Mouse (Mus musculus) layer of hippocampus, adult 9-10 months (tissue): ENCODE measurements around the gene Tmtc4.

Source experiments
- DNase-seq: peaks from one replicate; pipeline ENCODE4 v3.0.0; 2022; ENCODE audit warnings: low spot score

Tmtc4 gene

DNA sequence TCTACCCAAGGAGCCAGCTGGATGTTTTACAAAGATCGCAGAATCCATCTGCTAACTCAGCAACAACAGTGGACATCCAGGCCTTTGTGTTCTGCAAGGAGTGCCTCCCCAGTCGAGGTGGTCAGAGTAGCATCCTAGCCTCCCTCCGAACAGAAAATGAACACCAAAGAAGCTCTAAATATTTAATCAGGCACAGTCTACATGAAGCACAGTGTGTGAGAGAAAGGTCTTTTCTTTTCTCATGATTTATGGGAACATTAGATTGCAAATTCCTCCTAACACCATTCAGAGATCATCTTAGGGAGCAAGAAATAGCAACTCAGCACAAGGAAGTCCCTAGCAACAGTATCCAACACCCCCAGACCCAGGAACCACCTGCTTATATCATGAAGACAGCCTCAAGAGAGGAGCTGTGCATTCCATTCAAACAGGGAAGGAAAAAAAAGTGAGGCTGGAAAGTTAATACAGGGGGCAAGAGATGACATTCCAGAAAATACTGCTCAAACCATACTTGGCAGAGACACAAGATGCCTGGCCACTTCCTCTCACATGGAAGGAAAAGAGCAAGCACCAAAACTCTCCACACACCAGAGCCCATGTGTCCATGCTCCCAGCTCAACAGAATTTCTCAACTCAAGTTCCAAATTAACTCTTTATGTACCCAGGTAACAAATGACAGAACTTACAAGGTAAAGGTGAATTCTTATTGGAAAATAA, 8.8 kb downstream of the Tmtc4 start:
- DNase-seq = no peak

DNA sequence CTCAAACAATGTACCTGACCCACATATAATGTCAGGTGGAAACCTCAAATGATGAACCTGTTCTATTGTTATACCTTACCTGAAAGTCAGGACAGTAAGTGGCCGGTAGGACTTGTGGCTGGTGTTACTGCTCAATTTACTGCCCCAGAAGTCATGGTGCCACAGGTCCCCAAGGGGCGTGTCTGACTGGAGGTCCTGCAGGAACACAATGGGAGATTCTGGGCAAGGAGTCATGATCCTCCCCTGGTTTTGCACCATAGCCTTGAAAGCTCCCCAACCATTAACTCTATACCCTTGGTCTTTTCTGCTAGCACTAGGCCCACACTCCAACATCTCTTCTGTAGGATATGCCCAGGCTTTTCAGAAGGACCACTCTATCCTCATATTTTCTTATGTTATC, 10.7 kb downstream of the Tmtc4 start:
- DNase-seq = no peak

DNA sequence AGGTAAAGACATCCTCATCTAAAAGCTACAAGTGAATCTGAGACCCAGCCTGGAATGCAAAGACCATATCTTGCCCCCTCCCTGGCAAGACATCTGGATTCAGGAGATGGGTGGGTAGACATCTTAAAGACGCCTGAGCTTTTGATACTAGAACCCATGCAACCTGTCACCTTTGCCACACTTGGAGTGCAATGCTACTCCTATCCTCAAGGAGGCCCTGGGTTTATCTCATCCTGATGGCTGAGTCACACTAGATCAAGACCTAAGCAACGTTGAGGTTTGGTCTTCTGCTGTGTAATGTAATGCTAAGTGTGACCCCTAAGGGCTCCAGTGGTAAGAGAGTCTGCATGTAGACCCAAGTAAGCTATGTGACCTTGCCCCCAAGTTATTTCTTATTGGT, 15.8 kb downstream of the Tmtc4 start:
- no peak for DNase-seq

GRCm38 (mm10) chr14:122957941-122958340, 25.9 kb downstream of the Tmtc4 start:
- DNase-seq = peak; percentile 78

GRCm38 (mm10) chr14:122953331-122953730, 30.5 kb downstream of the Tmtc4 start:
- no peak for DNase-seq

GRCm38 (mm10) chr14:122952556-122952955, 31.3 kb downstream of the Tmtc4 start:
- no peak for DNase-seq

GRCm38 (mm10) chr14:122951676-122952445, 32.0 kb downstream of the Tmtc4 start:
- no peak for DNase-seq

DNA sequence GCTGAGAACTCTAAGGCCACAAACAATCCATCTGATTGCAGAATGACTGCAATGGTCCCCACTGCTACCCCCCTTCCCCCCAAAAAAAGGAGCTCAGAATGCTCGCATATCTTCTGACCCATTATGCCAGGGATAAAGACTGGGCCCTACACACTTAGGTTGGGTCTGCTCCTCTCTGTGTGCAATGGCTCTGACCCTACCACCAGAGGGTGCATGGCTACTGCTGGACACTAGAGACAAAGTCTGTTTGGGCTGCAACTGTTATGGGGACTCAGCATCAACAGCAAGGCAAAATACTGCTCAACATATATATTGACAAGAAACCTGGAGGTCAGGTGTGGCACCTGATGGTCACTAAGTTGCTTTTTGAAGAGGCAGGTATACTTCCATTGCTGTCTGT, 32.9 kb downstream of the Tmtc4 start:
- DNase-seq = no peak

DNA sequence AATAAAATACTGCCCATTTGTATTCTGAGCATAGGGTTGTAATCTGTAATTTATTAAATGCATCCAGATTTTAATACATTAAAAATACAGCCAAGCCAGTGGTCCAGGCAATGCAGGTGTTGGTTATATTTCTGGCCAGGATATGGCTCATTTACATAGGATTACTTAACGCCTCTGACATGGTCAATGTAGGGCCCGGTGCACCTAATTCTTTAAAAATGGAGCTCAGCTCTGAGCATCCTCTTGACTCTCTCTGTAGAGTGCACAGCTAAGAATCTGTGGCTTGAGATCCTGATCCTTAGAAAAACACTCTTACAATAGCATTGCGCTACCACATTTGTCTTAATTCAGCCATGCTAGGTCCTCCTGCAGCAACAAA, 40.4 kb downstream of the Tmtc4 start:
- DNase-seq = no peak

DNA sequence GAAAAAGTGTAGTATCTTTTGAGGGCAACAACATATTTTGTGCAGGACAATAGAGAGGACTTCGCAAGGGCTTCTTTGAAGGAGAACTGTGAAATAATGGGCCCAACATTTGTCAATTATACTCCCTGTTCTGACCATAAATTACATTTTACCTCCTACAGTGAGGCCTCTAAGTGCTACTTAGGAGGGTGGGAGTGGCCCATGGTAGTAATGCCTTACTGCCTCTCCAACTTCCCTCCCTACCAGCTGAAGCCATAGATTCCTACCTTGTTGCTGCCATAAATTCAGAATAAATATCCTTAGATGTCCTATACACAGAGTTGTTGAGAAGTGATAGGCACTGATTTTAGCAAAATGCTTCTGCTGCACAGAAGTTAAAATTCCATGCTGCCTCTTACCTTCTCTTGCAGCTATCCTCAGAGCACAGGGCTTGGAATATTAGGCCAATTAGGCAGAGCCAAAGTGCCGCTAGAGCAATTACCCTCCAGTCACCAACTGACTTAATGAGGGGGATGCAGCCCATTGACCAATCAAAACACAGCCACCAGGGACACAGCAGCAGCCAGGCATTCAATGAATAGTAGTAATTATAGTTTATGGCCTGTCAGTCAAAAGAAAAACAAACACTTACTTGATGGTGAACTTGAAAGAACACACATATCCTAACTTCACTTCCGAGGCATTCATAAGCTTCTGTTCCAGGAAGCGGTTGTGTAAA, 40.9 kb downstream of the Tmtc4 start:
- DNase-seq = no peak

DNA sequence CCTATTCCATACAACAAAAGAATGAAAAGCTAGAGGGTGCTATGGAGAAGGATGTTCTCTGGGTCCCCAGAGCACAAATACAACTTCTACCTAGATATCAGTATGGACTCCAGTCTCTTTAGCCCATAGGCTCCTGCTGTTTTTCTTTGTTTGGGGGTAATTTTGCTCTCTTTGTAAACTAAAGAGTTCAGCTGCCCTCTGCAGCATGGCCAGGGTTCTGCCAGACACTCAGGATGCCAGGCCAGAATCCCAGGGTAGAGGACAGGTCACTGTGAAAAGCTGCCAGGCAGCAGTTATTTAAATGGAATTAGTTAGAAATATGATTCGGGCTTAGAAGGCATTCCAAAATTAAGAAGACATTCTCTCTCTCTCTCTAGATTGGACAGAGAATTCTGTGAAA, 47.4 kb downstream of the Tmtc4 start:
- DNase-seq = no peak

- no peak for DNase-seq
Observed at GRCm38 (mm10) chr14:122920011-122920410, 63.8 kb downstream of the Tmtc4 start.

GRCm38 (mm10) chr14:122917676-122918075, 66.2 kb downstream of the Tmtc4 start:
- DNase-seq = no peak

- no peak for DNase-seq
Observed at GRCm38 (mm10) chr14:122913657-122914056, 70.2 kb downstream of the Tmtc4 start, which contains the start of gene Ggact. TSS of gene Ggact (minus strand) at chr14:122913757.

- peak; percentile 24 for DNase-seq
Observed at GRCm38 (mm10) chr14:122912812-122913498, 70.9 kb downstream of the Tmtc4 start.

GRCm38 (mm10) chr14:122912137-122912536, 71.7 kb downstream of the Tmtc4 start:
- DNase-seq = no peak

DNA sequence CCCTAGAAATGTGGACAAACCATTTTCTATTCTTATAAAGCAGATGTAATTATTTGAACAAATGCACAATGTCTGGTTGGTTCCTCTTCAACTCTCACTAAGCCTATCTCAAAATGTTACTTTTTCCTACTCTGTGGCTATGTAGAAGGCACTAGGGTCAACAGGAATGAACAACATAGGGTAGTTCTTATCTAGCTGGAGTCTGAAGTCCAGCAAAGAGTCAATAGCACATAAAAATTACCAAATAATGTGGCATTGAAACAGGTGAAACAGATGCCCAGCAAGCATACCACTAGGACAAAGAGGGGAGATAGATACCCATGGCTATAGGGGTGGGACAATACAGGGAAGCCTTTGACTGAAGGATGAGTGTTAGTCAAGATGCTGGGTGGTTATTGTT, 72.6 kb downstream of the Tmtc4 start:
- no peak for DNase-seq

GRCm38 (mm10) chr14:122909368-122910091, 74.3 kb downstream of the Tmtc4 start:
- no peak for DNase-seq

- no peak for DNase-seq
Observed at GRCm38 (mm10) chr14:122908075-122908474, 75.8 kb downstream of the Tmtc4 start.

DNA sequence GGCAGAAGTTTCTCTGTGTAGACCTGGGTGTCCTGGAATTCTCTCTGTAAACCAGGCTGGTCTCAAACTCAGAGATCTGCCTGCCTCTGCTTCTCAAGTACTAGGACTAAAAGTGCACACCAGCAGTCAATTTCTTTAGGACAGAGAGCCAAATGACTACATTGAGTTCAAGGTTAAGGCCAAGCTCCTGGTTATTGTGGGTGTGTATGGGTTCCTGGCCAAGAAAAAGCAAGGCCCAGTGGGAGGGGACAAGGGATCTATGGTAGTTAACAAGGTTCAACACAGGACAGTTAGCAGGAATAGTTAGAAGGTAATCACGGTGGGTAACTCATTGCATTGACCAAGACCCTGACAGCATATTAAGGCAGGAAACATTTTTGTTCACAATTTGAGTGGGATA, 78.8 kb downstream of the Tmtc4 start:
- no peak for DNase-seq

- DNase-seq = no peak
Observed at GRCm38 (mm10) chr14:122903923-122904351, 79.9 kb downstream of the Tmtc4 start.

GRCm38 (mm10) chr14:122902884-122903283, 81.0 kb downstream of the Tmtc4 start:
- DNase-seq = no peak
